Mouse (Mus musculus) embryo, embryonic 10 days (tissue): ENCODE data around the gene Defa2.
"Not testable (repeated sequence)": the region's sequence is repeated elsewhere in the genome, so short reads cannot be mapped to it uniquely, and the experiment has no call there.

Source experiments
- DNase-seq: peaks from one replicate; pipeline ENCODE4 v3.0.0-alpha.2; 2015; ENCODE audit warnings: low spot score

Defa2 gene

DNA sequence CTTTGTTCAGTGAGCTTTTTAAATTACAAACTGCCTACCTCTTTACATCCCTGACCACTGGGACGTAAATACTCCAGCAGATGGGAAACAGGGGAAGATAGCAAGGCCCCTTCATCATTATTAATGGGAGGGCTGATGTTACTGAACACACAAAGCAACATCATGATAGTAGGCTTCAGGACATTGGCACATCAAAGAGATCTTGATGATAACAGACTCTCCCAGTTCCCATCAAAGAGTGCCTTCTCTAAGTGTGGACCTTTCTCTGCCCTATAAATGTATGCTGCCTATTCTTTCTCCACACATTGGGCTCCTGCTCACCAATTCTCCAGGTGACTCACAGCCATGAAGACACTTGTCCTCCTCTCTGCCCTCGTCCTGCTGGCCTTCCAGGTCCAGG is at the start of gene Defa2:
TSS of gene Defa2 (plus strand) at position 301 of the 400 bp plus-strand sequence.
- DNase-seq, result not testable (repeated sequence)

DNA sequence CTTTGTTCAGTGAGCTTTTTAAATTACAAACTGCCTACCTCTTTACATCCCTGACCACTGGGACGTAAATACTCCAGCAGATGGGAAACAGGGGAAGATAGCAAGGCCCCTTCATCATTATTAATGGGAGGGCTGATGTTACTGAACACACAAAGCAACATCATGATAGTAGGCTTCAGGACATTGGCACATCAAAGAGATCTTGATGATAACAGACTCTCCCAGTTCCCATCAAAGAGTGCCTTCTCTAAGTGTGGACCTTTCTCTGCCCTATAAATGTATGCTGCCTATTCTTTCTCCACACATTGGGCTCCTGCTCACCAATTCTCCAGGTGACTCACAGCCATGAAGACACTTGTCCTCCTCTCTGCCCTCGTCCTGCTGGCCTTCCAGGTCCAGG is 13.2 kb downstream of the Defa2 start, which contains the start of gene Defa33:
TSS of gene Defa33 (plus strand) at position 301 of the 400 bp plus-strand sequence.
- DNase-seq, result not testable (repeated sequence)

DNA sequence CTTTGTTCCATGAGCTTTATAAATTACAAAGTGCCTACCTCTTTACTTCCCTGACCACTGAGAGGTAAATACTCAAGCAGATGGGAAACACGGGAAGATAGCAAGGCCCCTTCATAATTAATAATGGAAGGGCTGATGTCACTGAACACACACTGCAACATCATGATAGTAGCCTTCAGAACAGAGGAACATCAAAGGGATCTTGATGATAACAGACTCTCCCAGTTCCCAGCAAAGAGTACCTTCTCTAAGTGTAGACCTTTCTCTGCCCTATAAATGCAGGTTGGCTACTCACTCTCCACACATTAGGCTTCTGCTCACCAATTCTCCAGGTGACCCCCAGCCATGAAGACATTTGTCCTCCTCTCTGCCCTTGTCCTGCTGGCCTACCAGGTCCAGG is 48.8 kb downstream of the Defa2 start, which contains the start of gene Defa36:
TSS of gene Defa36 (plus strand) at position 301 of the 400 bp plus-strand sequence.
- DNase-seq, result not testable (repeated sequence)
